Mouse (Mus musculus) brain, adult 10 weeks (tissue): Measurements from ENCODE around the gene Tnk2. TPM values are rescaled to one million over a fixed set of nuclear protein-coding genes. Genes with fewer than 3 reads are reported as not detected.

Experiments used
- polyA plus RNA-seq: library from polyadenylated mRNA; stranded (reverse); fragments of 350-450 nt; fragmentation: Illumina TruSeq; extraction: RNeasy Lipid Tissue Mini Kit (QIAGEN cat#74804); gene quantifications from one replicate; pipeline ENCODE4 v1.2.3, GENCODE M21; 2015; ENCODE audit warnings: low read depth, low replicate concordance

Tnk2 gene
- polyA plus RNA-seq = 124 TPM

DNA sequence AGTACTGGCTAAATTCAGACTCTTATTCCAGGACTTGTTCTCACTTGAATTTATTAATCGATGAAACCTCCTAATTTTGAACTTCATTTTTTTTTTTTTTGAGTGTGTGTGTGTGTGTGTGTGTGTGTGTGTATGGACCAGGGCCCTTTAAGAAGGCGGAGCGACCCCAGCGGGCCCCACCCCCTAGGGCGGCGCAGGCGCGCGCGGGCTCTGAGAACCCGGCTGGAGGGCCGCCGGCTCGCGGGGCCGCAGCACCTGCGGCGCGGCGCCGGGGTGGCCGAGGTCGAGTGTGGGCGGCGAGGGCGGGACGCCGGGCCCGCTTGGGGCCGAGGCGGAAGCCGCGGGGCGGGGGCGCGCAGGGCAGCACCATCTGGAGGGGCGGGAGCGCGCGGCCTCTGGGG is at the start of gene Tnk2:
Tnk2 (plus strand) TSS at position 214 of the 401 bp plus-strand sequence.

DNA sequence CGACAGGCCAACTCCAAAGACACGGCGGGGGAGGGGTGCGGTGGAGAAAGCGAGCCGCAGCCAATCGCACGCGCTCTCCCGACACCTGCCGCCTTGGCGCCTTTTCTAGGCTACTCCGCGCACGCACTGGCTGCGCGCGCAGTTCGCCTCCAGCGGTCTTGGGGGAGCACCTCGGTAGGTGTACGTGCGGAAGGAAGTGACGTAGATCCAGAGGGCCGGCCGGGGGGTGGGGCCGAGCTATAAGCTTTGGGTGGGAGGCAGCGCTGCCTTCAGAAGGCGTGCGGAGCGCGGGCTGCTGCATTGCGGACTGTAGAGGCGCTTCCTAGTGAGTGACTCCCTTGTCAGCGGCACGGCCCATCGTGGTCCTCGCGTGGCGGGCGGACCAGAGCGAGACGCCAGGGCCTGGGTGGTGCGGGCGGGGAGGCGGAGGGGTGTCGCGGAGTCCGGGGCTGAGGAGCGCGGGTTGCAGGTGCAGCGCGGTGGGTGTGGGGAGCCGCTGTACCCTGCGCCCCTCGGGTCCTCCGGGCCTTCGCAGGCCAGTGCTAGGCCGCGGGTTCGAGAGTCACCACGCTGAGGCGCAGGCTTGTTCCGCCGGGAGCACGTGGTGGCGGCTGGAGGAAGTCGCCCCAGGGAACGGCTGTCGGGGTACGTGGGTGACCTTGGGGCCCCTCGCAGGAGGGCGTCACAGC is 34.8 kb upstream of the Tnk2 start, which contains the start of gene Tfrc:
Tfrc (plus strand) TSS at position 209 of the 689 bp plus-strand sequence.

Other genes with a start within 250 kb of the Tnk2 start
- gene Tm4sf19, start 243.4 kb upstream of the Tnk2 start, polyA plus RNA-seq = not detected
- gene Tctex1d2, start 224.2 kb upstream of the Tnk2 start, polyA plus RNA-seq = 31.1 TPM
- gene Pcyt1a, start 213.0 kb upstream of the Tnk2 start, polyA plus RNA-seq = 25.0 TPM
- not detected for gene Slc51a, start 156.0 kb upstream of the Tnk2 start, polyA plus RNA-seq
- gene Zdhhc19, start 147.6 kb upstream of the Tnk2 start, polyA plus RNA-seq = not detected
- 92.4 TPM for gene Tfrc, start 35.0 kb upstream of the Tnk2 start, polyA plus RNA-seq
- not detected for gene Muc4, start 92.0 kb downstream of the Tnk2 start, polyA plus RNA-seq
- gene Muc20, start 153.6 kb downstream of the Tnk2 start, polyA plus RNA-seq = not detected
- gene Smbd1, start 166.6 kb downstream of the Tnk2 start, polyA plus RNA-seq = not detected
- 103 TPM for gene Fyttd1, start 233.6 kb downstream of the Tnk2 start, polyA plus RNA-seq
- gene Rubcn, start 233.9 kb downstream of the Tnk2 start, polyA plus RNA-seq = 47.0 TPM